Mouse (Mus musculus) c-Kit-positive CD71-positive TER-119-negative erythroid progenitor cells, embryonic 14.5 days (primary cell): ENCODE data around the gene Mbd3l2.
"Not testable (repeated sequence)": the region's sequence is repeated elsewhere in the genome, so short reads cannot be mapped to it uniquely, and the experiment has no call there.

Source experiments
- DNase-seq: peaks from one replicate; pipeline ENCODE4 v3.0.0-alpha.2; 2013; ENCODE audit warnings: low read depth

Gene Mbd3l2

DNA sequence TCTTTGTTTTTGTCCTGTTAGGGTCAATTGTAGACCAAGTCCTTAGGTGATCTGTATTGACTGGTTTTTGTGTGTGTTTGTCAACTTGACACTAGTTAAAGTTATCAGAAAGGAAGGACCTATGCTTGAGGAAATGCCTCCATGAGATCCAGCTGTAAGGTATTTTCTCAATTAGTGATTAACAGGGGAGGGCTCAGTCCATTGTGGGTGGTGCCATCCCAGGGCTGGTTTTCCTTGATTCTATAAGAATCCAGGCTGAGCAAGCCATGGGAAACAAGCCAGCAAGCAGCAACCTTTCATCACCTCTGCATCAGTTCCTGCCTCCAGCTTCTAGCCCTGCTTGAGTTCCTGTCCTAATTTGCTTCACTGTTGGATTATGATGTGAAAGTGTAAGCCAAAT is at the start of gene Mbd3l2:
Mbd3l2 (plus strand) TSS at position 301 of the 400 bp plus-strand sequence.
- DNase-seq, result no peak

DNA sequence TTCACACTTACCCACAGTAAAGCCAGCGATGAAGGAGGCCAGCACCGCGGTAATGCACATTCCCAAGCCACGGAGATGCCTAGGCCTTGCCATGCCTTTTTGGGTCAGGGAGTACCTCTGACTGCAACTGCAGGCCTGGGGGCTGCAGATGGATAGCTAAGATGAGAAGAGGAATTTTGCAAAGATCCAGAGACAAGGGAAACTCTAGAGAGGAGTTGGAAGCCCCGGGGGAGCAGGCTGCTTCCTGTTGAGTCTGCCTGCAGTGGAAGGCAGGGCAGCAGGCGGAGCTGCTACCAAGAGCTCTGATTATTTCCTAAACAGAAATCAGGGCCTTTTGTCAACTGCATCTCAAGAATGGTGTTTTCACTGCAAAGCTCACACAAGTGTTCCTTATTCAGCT is 44.7 kb upstream of the Mbd3l2 start:
- no peak for DNase-seq

DNA sequence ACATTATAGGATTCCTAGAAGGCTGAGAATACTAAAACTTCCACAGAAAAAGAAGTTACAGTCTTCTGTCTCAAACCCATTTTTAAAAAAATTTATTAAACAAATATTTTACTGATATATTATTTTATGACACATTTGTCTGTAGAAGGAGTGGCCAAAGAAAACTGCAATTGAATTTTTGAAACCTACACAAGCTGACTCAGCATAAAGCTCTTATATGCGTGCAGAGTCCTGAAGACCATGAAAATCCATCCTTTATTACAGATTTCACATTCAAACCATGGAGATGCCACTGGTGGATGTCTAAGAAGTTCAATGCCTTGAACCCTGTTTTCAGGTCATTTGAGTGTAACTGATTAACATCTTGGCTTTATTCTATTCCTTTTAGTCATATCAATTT is 30.8 kb upstream of the Mbd3l2 start:
- no peak for DNase-seq

DNA sequence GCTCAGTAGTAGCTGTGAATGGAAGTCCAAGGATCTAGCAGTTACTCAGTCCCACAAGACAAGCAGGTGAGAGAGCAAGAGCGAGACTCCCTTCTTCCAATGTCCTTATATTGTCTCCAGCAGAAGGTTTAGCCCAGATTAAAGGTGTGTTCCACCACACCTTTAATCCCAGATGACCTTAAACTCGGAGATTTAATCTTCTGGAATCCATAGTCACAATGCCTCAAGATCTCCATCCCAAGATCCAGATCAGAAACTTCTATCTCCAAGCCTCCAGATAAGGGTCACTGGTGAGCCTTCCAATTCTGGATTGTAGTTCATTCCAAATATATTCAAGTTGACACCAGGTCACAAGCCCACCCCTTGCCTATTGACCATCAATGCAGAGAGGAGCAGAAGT is 27.6 kb upstream of the Mbd3l2 start, which contains the start of gene Naalad2:
Naalad2 (minus strand) TSS at position 101 of the 400 bp plus-strand sequence.
- not testable (repeated sequence) for DNase-seq

DNA sequence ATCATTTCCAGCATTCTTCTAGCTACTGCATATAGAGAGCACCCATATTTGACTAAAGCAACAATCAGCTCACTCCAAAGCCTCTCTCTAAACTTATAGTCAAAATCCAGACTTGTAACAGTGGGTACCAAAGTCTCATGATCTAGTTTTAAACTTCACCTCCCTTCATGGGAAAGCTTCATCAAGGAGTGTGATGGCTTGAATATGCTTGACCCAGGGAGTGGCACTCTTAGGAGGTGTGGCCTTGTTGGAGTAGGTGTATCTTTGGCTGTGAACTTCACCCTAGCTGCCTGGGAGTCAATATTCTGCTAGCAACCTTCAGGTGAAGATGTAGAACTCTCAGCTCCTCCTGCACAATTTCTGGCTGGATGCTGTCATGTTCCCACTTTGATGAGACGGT is 26.3 kb upstream of the Mbd3l2 start, which contains the start of gene Ubtfl1:
Ubtfl1 (plus strand) TSS at position 301 of the 400 bp plus-strand sequence.
- DNase-seq, result no peak

DNA sequence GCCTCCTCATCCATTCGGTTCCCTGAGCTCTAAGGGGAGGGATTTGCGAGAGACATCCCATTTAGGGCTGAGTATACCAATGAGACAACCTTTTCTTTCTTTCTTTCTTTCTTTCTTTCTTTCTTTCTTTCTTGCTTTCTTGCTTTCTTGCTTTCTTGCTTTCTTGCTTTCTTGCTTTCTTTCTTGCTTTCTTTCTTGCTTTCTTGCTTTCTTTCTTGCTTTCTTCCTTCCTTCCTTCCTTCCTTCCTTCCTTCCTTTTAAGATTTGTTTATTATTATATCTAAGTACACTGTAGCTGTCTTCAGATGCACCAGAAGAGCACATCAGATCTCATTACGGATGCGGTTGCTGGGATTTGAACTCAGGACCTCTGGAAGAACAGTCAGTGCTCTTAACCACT is 18.1 kb upstream of the Mbd3l2 start:
- DNase-seq, result not testable (repeated sequence)

DNA sequence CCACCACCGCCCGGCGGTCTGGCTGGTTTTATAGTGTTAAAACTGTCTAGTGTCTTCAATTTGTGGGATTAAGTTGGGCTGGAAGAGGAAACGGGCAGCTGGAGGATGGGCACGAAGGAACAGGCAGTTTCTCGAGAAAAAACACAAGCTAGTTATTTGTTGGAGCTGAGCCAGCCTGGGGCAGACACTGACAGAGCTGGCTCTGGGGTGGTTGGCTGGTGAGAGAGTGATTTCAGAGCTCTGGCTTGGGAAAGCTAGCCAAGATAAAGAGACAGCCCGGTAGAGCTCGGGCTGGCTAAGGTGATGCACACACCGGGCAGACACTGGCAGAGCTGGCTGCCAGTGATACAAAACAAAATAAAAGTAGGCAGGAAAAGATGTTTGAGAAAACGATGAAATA is 1.2 kb downstream of the Mbd3l2 start:
- no peak for DNase-seq

DNA sequence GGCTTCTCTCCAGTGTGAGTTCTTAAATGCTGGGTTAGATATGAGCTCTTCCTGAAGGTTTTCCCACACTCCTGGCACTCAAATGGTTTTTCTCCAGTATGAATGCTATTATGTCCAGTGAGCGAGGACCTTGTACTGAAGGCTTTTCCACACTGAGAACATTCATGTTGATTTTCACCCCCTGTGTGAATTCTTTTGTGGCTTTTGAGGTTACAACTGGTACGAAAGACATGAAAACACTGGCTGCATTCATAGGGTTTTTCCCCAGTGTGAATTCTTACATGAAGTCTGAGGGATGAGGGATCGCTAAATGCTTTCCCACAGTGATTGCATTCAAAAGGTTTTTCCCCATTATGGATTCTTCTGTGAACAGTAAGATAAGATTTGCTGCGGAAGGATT is 26.1 kb downstream of the Mbd3l2 start:
- no peak for DNase-seq

DNA sequence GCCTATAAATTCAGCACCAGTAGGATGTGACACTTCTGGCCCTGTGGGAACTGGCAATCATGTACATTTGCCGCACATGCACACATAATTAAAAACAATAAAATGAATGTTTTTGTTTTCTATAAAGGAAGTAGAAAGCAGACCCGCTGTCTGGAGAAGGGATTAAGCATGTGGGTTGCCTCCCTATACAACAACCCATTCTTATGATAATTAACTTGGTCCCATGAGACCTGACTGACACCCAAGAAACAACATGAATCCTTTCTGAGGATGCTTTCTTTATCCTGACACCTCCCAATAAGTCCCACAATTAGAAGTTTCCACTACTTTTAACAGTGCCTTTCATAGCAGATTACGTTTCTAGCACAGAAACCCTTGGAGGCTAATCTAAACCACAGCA is 36.9 kb downstream of the Mbd3l2 start:
- DNase-seq, result no peak

DNA sequence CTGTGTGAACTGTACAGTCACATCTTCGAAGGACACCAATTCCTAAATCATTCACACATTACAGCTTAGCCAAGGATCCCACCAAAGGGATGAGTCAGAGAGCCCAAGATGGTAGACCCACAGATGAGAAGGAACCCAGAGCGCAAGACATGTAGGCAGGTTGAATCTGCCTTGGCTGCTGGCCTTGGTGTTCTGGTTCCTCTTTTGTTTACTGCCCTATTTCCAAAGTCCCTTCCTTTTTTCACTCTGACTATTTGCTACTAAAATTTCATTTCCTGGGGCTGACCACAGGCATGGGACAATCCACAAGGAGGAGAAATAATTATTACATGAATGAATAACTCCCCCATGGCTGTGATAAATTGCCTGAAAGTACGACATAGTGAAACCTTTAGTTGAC is 37.6 kb downstream of the Mbd3l2 start:
- DNase-seq, result no peak

DNA sequence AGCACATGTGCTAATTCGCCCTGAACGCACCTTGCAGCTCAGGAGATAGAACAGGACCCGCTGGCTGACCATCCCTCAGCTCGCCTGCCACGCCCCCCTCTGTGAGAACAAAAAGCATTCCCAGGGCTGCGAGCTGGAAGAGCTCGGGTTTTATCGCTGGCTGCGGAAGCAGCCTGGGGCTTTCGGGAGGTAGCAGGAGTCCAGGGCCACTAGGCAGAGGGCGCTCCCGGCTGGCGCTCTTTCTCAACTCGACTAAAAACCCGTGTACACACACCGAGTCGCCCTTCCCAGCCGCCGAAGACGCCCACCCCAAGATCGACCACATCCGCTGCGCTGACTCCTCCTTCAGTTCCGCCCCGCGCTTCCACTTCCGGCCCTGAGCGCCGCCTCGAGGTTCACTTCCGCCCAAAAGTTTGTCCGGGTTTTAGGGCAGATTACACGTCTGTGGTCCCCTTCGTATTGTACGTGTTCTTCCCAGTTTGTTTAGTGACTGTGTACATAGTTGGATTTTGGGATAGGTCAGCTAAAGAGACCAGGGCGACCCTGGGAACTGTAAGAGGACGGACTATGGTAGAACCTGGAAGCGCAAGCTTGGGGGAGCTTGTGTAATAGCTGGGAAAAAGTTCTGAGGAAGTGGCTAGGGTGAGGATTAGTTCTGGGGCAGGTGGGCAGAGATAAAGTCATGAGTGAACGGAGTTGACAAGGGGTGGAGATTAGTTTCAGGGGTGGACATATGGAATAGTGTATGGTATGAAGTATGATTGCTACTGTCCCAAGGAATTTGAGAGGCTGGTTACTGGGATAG is 43.1 kb downstream of the Mbd3l2 start:
- peak; percentile 43 for DNase-seq

DNA sequence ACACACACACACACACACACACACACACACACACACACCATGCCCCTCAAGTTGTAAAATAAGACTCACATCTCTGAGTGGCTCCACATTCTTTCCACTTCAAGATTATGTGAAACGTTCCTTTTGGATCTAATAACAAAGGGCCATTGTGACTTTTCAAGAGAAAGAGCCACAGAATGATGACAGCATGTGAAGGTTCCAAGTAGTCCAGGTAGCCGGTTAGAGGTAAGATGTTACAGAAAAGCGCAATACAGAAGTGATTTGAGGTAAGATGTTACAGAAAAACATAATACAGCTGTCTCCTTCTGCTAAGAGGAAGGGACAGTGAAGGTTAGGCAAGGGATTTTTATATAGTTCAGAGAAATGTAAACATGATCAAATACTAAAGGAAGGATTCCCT is 47.7 kb downstream of the Mbd3l2 start, which contains the start of the genes Zfp558 and Mbd3l1:
Zfp558 (minus strand) TSS at position 101 of the 400 bp plus-strand sequence.
Mbd3l1 (plus strand) TSS at position 192 of the 400 bp plus-strand sequence.
- no peak for DNase-seq
